Mouse (Mus musculus) ES-E14 (cell line): ENCODE measurements around the gene Nhlrc4.

ENCODE experiments used
- CHD2 ChIP-seq: IDR thresholded peaks from 2 replicates; pipeline ENCODE4 v1.6.1; 2014; ENCODE audit warnings: mild to moderate bottlenecking, low read depth, low read length, inconsistent platforms
- HCFC1 ChIP-seq: IDR thresholded peaks from 2 replicates; pipeline ENCODE4 v1.6.1; 2012; ENCODE audit warnings: low read length, inconsistent platforms, borderline replicate concordance; ENCODE audit not compliant: insufficient read depth
- MAFK ChIP-seq: IDR thresholded peaks from 2 replicates; pipeline ENCODE4 v1.6.1; 2014; ENCODE audit warnings: mild to moderate bottlenecking, low read depth, low read length, inconsistent platforms; ENCODE audit not compliant: insufficient read depth
- ZC3H11A ChIP-seq: IDR thresholded peaks from 2 replicates; pipeline ENCODE4 v1.6.1; 2012; ENCODE audit warnings: low read depth, mild to moderate bottlenecking, inconsistent platforms, low read length, borderline replicate concordance
- ZNF384 ChIP-seq: IDR thresholded peaks from 2 replicates; pipeline ENCODE4 v1.6.1; 2012; ENCODE audit warnings: low read depth, low read length, inconsistent platforms

DNA sequence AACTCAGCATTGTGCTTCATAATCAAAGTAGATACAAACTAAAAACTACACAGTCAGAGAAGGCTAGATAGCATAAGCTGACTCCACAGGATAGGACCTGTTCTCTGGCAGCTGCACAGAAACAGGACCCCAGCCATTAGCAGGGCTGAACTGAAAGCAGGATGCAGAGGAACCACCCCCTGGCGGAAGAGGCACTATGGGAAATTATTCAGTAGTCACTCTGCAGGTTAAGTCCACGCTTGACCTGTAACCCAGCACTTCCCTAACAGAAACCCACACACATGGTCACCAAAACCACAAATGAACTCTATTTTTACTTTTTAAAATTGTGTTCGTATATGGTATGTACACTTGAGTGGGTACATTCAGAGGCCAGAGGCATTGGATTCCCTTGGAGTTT, 41.7 kb downstream of the Nhlrc4 start:
- TF ChIP-seq HCFC1 (no peak), ZNF384 (no peak), MAFK (0 out of 2 replicates have a peak, but pooled peaks have one; percentile 1), ZC3H11A (no peak), CHD2 (no peak)
